Mouse (Mus musculus) cerebellum, adult 11 months (tissue): ENCODE data around the gene Zkscan4.
"Not testable (repeated sequence)": the region's sequence is repeated elsewhere in the genome, so short reads cannot be mapped to it uniquely, and the experiment has no call there.

Source experiments
- DNase-seq: peaks from one replicate; pipeline ENCODE4 v3.0.0; 2022

The Zkscan4 gene

DNA sequence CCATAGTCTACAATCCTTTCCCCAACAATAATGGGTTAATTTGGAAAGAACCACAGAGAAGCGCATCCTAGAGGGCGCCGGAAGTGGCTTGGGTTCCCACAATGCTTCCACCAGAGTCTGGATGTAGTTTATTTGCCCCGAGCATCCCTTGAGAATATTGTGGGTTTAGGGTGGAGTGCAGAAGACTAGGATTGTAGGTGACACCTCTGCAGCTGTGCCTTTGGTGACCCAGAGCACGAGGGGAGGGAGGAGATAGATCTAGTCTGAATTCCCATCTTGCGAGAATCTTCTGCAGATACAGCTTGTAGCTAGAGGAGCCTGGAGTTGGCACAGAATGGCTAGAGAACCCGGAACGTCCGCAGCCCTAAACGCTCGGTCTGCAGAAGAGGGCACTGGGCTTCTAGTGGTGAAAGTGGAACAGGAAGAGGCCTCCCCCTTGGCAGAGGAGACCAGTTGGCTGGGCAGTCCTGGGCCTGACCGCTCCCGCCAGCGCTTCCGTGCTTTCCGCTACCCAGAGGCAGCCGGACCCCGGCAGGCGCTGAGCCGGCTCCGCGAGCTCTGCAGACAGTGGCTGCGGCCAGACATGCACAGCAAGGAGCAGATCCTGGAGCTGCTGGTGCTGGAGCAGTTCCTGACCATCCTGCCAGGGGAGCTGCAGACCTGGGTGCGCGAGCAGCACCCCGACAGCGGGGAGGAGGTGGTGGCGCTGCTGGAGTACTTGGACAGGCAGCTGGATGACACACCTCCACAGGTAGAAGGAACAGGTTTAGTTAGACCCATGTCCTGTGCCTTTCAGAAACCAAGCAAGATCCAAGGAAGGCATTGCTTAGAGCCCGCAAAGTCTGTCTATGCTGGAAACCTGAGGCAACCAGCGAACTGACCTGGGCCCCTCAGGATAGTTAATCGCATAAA is at the start of gene Zkscan4, which contains the start of gene Gm10065:
Gene Zkscan4, plus strand, starts transcription at position 149 of the 912 bp plus-strand sequence.
Gene Gm10065, minus strand, starts transcription at position 683 of the 912 bp plus-strand sequence.
- peak; percentile 65 for DNase-seq

DNA sequence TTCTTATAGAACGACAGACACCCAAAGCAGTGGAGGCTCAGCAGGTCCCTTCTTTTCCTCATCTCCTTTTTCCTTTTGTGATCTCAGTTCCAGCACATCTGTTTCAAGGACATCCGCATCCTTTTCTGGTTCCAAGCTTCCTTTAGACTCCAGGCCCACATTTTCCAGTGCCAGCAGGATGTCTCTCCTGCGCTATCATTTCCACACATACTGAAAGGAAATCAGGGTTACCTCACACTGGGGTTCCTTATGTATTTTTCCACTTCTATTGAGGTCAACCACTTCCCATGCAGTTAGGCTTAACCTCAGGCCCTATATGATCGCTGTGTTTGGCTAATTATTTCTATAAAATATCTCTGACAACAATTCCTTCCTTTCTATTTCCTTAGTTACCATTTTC is 43.2 kb upstream of the Zkscan4 start:
- DNase-seq, result no peak

DNA sequence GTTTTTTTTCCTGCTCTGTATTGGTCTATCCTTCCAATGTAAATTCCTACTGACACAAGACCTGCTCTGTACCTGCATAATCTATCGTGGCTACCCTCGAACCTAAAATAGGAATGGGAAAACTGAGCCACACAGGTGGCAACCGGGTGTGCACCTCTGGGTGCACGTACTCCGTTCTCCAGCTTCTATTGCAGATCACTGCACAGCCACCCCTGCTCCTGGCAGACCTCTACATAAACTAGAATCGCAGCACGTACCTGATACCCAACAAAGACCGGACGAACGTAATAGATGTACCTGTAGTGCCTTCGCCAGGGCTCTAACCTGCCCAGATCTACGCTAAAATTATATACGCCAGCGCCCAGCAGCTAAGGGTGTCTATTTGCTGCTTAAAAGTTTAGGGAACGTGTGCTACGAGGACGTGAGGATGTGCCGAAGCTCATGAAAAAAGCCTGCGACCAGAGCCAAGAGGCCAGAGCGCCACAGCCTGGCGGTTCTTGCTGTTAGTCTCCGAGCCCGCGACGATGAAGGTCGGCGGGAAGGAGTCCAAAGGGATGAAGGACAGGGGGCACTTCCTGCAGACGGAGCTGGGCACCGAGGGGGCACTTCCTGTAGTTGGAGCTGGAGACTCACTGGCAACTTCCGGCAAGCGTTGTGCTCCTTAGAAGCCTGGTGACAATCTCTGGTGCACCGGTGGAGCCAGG is 38.1 kb upstream of the Zkscan4 start, which contains the start of gene Pgbd1:
Gene Pgbd1, minus strand, starts transcription at position 556 of the 704 bp plus-strand sequence.
- DNase-seq, result peak; percentile 74

DNA sequence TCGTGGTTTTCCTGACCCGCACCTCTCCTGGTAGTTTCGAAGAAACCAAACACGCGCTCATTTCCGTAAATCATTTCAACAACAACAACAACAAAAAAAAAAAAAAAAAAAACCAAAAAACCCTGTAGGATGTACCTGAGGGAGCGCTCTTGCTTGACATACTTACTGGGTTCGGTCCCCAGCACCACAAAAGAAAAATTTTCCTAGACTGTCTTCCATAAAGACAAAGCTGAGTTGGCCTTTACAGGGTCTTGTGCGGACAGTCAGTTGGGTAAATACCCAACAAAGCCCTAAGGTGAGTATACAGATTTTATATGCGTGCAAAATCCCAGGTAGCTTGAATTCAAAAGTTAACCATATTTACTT is 37.5 kb upstream of the Zkscan4 start:
- no peak for DNase-seq

DNA sequence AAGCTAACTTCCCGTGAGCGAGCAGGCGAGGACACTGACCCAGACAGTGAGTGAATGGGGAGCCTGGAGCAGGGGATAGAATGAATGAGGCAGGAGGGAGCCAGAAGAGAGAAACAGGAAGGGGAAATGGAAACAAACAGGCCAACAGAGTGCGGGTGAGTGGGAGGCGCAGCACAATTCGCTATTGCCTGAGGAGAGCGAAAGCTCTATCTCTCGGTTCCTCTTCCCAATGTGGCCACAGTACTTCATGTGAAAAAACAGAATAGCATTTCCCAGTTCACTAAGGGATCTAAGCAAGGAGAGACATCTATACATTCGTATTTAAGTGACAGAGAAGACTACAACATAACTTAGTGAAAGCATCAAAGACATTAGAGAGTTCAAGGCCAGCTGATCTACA is 31.9 kb upstream of the Zkscan4 start:
- DNase-seq, result no peak

DNA sequence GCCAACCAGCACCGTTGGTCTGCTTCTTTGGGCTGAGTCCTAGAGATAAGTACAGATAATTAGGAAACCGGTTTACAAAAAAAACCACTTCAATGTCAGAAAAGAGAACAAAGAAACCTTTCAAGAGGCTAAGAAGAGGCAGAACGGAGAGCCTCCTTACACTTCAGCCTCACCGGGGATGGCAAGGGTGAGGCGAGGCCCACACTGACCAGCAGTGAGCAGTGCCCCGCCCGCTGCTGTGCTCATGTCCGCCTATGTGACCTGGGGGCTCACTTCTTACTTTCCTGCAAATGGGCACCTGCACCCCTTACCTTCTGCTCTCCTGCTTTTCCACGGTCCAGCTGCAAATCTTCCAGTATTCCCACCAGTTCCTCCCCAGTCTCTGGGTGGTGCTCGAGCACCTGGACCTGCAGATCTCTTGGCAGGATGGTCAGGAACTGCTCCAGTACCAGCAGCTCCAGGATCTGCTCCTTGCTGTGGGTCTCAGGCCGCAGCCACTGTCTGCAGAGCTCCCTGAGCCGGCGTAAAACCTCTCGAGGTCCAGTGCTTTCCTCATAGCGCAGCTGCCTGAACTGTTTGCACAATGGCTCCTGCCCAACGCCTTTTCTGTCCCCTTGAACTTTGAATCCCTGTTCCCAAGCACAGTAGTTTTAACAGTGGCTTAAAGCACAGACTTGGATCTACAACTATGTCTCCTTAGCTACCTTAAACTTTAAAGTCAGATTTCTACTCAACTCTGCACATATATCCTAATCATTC is 30.7 kb upstream of the Zkscan4 start:
- DNase-seq, result no peak

DNA sequence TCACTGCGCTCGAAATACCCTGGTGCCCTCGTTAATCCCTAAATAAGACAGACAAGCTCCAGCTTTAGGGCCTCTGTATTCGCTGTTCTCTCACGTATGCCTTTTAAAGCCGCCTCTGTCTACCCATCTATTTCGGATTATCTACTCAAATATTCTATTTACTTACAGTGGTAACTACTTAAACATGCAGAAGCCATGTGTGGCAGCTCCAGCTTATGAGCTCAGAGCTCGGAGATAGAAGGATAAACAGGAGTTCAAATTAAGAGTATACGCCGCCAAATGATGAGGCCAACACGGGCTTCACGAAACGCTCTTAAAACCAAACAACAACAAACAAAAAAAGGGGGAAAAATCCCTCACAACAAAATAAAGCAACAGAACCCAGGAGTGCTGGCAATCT is 25.7 kb upstream of the Zkscan4 start:
- no peak for DNase-seq

DNA sequence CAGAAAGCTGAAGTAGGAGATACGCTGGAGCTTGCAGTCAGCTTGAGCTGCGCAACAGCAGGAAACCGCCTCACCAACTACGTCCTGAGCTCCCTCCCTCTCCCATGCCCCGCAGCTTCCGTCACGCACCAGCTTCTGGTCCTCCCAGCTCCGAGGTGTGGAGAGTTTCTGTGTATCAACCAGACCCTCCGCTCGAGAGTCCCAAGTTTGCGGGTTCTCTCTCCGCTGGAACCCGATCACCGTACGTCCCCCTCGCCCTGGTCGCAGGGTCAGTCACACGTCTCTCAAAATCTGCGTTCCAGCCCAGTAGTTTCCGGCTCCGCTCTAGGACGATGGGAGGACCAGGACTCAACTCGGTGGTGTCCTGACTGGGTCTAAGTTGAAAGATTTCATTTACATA is 25.3 kb upstream of the Zkscan4 start, which contains the start of gene Zscan26:
Gene Zscan26, minus strand, starts transcription at position 282 of the 400 bp plus-strand sequence.
- DNase-seq, result peak; percentile 76

DNA sequence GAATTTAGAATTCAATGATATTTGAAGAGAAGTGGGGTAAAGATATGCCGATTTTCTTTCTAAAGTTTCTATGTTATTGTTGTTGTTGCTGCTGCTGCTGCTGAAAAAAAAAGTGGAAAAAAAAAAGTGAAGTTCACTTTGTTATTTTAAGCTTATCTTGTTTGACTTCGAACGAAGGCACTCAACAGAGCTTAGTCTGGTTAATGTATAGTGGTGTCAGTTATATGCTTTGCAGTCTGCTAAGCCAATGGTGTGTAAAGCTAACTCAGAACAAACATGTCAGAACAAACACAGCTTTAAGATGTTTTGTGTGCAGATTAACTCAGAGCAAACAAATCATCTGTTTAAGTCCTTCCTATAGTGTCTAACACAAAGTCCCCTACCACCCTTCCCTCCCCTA is 24.6 kb upstream of the Zkscan4 start:
- no peak for DNase-seq

DNA sequence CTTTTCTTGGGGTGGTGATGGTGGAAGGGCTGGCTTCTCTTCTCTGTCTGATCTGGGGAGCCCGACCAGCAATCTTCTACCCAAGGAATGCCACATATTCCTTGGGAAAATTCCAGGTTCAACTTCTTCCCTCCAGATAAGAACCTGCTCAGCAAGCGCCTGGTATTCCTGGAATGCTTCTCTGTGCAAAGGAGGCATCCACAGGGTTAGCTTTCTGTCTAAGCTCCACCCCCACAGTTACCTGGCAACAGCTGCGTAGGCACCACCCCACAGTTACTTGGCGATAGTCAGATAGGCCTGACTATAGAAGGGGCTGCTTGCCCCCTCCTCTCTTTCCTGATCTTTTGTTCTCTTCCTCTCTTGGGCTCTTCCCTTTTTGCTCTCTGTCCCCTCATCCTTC is 22.4 kb upstream of the Zkscan4 start:
- no peak for DNase-seq

DNA sequence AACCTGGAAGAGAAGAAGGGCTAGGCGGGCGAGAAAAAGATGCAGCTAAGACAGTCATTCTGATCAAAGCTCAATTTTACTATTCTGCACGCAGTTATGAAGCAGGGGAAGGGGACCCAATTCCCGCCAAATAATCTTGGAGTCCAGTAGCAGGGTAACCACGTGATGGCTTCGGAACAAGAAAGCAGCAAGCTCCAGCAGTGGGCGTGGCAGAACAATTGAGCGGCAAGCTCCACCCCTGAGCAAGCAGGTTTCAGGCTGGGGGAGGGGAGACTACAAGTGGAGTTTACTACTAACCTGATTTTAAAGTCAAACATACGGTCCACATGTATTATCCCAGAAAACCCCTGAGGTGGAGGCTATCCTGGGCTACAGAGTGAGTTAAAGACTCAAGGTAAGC is 16.2 kb upstream of the Zkscan4 start:
- not testable (repeated sequence) for DNase-seq

DNA sequence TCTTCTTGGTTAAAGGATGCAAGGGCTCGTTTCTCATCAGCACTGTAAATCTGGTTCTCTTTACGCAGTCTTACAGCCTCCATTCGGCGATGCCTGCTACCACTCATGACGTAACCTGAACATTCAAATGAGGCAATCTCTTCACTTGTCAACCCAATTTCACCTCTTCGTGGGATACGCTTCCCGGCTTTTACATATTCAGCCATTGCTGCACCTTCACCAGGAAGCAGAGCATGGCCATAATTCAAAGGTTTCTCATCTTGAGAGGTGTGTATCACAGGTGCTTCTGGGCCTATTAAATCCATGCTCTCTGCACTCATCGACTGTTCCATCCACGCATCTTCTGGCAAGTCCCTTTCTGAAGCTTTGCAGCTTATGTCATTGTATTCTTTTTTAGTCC is 11.4 kb upstream of the Zkscan4 start:
- DNase-seq, result no peak

DNA sequence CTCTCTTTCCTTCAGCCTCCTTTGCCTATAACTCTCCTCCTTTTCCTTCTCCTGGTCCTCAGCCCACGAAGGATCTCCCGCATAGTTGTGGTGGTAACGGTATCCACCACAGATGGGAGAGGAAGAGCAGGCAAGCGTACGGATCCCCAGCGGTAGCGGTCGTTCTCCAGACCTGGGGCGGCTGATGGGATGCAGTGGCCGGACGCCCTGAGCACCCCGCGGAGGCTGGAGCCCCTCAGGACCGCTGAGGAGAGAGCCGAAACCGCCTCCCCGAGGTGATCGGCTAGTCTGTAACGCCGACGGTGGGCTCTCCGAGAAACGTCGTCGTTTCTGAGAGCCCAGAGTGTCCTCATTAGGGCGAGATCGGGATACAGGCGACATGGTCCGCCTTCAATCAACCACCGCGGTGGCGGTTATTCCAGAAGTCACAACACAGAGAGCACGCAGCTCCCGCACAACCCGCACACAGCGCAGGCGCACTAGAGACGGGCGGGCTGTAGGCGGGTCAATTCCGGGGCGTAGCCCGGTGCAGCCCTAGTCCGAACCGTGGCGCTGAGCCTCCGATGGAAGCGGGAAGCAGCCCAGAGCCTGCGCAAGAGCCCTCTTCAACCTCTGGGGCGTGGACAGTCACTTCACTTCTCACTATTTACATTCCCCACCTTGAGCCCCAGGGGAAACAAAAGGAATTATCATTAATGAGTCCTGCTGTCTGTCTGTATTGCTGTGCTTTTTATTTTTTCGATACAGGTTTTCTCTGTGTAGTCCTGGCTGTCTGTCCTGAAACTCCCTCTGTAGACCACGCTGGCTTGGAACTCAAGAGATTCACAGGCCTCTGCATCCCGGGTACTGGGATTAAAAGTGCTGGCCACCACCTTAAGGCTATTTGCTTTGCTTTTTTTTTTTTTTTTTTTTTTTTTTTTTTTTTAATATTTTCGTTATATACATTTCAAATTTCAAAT is 10.4 kb upstream of the Zkscan4 start, which contains the start of gene Nkapl:
Gene Nkapl, minus strand, starts transcription at position 449 of the 959 bp plus-strand sequence.
- peak; percentile 83 for DNase-seq

DNA sequence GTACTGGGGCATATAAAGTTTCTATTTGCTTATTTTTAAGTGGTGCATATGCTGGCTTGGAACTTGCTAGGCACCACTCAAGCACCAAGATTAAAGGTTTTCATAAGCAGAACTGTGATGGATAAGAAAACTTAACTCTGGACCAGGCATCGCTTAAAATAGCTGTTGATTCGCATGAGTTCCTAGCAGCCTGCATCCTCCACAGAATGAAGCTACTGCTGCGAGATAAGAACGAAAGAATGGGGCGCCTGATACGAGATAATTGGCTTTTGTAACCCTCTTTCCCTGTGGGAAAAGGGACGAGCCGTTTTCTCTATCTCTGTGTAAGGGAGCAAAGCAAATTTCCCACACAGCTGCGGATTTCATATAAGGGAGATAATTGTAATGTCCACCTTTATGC is 9.6 kb upstream of the Zkscan4 start:
- DNase-seq, result no peak

DNA sequence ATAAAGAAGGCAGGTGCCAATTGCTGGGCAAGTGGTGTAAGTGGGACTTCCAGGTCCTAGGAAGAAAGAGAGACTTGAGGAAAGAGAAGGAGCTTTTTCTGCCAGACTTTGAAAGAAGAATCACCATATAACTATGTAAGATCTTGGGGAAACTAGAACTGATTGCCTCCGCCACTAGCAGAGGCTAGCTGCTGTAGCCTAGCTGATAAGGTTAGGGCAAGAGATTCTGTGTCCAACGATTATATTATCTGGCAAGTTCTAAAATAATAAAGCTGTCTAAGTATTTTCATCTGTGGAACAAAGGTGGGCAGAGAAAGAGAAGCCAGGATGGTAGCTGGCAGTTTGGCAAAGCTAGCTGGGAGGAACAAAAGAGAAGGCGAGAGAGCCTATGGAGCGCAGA is 6.3 kb upstream of the Zkscan4 start:
- DNase-seq, result no peak

DNA sequence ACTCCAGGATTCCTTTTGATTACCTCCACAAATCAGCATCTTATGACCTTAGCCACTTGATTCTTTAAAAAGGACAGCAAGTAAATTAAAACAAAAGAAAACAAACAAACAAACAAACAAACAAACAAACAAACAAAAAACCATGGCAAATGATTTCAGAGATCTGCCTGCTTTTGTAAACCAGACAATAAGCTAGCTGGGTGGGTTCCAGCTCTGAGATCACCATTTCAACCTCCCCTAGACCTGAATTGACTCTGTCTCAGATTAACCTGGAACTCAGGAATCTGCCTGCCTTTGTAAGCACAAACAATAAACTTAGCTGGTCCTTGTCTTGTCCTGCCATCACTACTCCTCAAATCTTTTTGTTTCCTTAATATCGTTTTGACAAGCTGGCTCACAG is 8.2 kb downstream of the Zkscan4 start:
- no peak for DNase-seq

DNA sequence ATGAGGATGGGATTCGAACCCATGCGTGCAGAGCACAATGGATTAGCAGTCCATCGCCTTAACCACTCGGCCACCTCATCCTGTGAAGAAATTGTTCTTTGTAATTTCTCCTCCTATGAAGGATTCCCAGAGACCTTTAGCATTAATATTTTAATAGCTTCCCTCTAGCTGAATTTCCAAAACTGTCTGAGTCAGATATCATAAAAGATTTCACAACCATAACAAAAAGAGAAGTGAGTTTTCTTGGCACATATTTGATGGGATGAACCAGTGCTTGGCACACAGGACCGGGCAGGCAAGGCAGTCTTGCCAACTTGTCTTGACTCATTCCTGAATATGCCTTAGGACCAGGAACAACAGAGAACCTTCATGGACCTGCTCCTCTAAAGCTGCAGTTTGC is 14.1 kb downstream of the Zkscan4 start:
- no peak for DNase-seq

DNA sequence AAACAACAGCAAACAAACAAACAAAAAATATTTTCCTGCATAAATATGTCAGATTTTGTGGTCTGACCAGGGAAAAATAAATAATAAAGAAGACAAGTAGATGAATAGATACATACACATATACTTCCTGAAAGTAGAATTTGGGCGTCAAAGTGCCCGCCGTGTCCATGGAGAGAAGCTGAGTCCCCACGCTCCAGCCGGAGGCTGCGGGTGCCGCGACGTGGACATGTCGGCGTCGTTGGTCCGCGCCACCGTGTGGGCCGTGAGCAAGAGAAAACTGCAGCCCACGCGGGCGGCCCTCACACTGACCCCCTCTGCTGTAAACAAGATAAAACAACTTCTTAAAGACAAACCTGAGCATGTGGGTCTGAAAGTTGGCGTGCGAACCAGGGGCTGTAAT is 16.4 kb downstream of the Zkscan4 start, which contains the start of gene AK157302:
Gene AK157302, plus strand, starts transcription at position 144 of the 400 bp plus-strand sequence.
- peak; percentile 7 for DNase-seq

DNA sequence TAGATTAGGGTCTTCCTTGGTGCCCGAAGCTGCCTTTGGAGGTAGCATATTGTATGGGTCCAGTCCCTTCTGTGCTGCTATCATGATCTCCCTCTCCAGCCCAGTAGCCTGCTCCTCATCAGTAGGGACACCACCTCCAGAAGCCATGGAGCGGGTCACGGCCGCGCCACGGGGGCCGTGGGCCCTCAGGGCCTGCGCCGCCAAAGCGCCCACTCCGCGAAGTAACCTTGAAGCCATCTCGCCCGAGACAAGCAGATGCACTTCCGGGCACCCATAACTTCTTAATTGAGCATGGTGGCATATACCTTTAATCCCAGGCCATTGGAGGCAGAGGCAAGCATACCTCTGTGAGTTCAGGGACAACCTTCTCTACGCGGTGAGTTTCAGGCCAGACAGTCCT is 22.5 kb downstream of the Zkscan4 start, which contains the start of gene Gm11273:
Gene Gm11273, minus strand, starts transcription at position 237 of the 400 bp plus-strand sequence.
- DNase-seq, result not testable (repeated sequence)

DNA sequence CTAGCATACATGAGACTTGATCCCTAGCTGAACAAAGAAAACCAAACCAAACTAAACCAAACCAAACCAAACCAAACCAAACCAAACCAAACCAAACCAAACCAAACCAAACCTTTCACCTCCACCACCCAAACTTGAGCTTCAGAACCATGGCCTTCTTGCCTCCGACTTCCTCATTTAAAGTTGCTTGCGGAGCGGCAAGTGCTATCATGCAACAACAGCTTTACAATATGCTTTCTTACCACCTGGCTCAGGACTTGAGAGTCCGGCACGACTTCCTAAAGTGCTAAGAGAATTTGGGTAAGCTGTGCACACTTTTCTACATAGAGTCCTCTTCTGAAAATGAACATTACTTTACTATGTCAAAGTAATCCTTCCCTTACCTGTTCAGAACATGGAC is 23.6 kb downstream of the Zkscan4 start:
- no peak for DNase-seq

DNA sequence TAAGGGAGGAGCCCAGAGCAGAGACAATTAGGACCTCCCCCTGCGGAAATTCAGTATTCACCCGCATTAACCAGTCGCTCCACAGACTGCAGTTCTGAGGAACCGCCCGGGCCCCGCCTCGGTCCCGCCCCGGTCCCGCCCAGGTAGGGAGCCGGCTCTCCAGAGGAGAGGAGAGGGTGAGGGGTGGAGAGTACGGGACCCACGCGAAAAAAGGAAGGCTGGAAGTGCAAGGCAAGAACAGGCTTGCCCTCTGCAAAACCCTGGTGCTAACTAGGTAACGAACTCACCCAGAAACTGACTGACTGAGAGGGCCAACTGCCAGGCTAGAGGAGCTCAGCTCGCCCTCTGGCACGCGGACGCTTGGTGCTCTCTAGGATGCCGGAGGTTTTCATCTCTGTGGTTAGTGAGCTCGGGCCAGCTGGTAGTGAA is 27.5 kb downstream of the Zkscan4 start:
- DNase-seq, result peak; percentile 75

DNA sequence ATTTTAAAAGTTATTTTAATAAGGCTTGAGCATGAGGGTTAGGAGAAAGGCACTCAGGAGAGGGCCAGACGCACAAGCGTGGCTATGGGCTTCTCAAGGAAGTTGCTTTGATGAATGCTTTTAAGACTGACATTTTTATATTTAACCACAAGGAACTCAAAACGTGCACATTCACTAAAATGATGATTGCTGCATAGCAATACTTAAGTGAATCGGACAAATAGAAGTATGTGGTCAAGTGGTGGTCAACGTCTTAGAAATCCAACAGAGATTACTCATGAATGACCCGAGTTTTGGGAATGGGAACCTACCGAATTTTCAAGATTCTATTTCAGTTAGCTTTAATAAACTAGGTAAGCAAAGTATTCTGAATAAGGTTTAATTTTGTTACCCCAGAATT is 51.4 kb downstream of the Zkscan4 start:
- no peak for DNase-seq
